Mouse (Mus musculus) forebrain, embryonic 12.5 days (tissue): ENCODE results near the gene Tspan3. TPM values are rescaled to one million over a fixed set of nuclear protein-coding genes. Genes with fewer than 3 reads are reported as not detected.

Source experiments
- ATAC-seq: fragments of 200-750 bp; cut with Nextera tagmentation; 2 replicates; pipeline ENCODE4 v1.8.0; 2017; ENCODE audit warnings: moderate TSS enrichment; ENCODE audit not compliant: low FRiP score
- H3K27ac ChIP-seq: fragments of 300-500 bp; sonication (generic); 2 replicates; pipeline ENCODE4 v1.5.1; 2016; ENCODE audit warnings: mild to moderate bottlenecking
- H3K27me3 ChIP-seq: fragments of 300-500 bp; sonication (generic); 2 replicates; pipeline ENCODE4 v1.6.1; 2016; ENCODE audit warnings: mild to moderate bottlenecking
- H3K36me3 ChIP-seq: fragments of 300-500 bp; sonication (generic); replicated peaks from 2 replicates; pipeline ENCODE4 v1.6.1; 2016; ENCODE audit warnings: mild to moderate bottlenecking
- H3K4me1 ChIP-seq: fragments of 300-500 bp; sonication (generic); 2 replicates; pipeline ENCODE4 v1.6.1; 2016
- H3K4me2 ChIP-seq: fragments of 300-500 bp; sonication (generic); 2 replicates; pipeline ENCODE4 v1.6.1; 2016; ENCODE audit warnings: mild to moderate bottlenecking, moderate library complexity
- H3K4me3 ChIP-seq: fragments of 300-500 bp; sonication (generic); replicated peaks from 2 replicates; pipeline ENCODE4 v1.5.1; 2016; ENCODE audit warnings: mild to moderate bottlenecking
- H3K9ac ChIP-seq: fragments of 300-500 bp; sonication (generic); 2 replicates; pipeline ENCODE4 v1.6.1; 2016; ENCODE audit warnings: mild to moderate bottlenecking
- H3K9me3 ChIP-seq: fragments of 300-500 bp; sonication (generic); 2 replicates; pipeline ENCODE4 v1.6.1; 2016
- WGBS: fragments of 180-500 bp; shearing (Covaris S2); methylation state at CpG from one replicate; pipeline ENCODE4 v1.1.7; 2016; 5-methylcytosine and 5-hydroxymethylcytosine counted together
- polyA plus RNA-seq: library from polyadenylated mRNA; unstranded; fragments of >200 nt; fragmentation: Nextera tagmentation; extraction: Ambion mirVana; gene quantifications from 2 replicates; pipeline ENCODE4 v1.2.1, GENCODE M21; 2016

Tspan3 gene
- polyA plus RNA-seq: 472 and 483 TPM in 2 replicates

DNA sequence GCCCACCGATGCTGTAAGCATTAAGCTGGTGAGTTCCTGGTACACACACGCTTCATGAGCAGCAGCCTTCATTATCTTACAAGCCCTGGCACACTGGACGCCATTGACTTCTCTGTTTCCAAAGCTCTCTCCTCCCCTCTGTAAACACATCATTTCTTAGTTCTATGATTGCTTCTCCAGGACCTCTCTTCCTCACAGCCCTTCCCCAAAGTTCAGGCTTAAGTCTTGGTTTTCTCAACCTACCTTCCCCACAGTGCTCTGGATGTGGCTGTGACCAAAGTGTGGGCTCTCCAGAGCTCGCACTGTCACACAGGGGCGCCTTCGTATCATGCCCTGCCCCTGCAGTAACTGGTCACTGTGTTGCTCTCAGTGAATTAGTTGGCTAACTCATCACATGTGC lies at the start of gene Tspan3:
Gene Tspan3, minus strand, starts transcription at position 101 of the 400 bp plus-strand sequence.
- Histone ChIP-seq H3K9ac (no peak within 1 kb of the TSS), H3K27ac (no peak within 1 kb of the TSS), H3K9me3 (no peaks in the 10 kb centered on the region), H3K4me1 (peaks cover 28% of the 10 kb centered on the region), H3K27me3 (peaks cover 7% of the 10 kb centered on the region; the same call in 1 of the 2 replicates), H3K36me3 (no peaks in the 10 kb centered on the region), H3K4me2 (no peak within 1 kb of the TSS), H3K4me3 (no peak within 1 kb of the TSS)
- 94% methylated on average over 6 of the region's 6 CpGs for WGBS
- ATAC-seq: no peak

DNA sequence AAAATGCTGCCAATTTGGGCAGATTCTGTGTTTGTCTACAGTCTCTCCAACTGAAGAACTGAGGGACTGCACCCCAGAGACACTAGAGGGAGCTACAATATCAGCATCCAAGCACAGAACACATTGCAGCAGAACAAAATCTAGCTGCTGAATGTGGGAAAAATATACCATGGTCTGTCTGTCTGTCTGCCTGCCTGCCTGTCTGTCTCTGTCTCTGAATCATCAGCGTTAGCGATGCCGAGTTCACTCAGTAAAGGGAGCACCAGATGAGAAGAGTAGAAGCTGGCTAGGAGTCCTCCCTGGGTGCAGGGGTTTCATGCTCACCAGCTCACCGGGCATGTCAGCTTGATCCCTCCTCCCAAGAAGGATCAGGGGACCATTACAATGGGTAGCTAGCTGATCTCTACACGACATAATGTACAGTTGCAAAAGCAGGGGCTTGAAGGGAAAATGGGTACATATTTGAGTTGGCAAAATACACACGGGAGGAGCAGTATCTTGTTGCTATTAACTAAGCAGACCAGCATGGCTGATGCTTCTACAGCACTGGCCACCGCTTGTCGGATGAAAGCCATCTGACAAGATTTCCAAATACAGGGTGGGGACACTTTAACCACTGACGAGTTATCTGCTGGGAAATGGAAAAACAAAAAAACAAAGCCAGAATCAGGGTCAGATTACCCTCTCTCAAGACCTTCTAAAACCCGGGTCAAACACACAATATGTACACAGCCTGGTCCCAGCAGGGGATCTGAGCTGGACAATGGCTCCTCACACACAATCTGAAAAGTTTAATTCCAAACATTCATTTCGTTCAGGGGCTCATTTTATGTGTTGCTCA lies 48.4 kb upstream of the Tspan3 start:
- no peak for ATAC-seq
- 9% methylated on average over 11 of the region's 11 CpGs for WGBS
- peak overlapping the region; percentile 49 for H3K9ac ChIP-seq

DNA sequence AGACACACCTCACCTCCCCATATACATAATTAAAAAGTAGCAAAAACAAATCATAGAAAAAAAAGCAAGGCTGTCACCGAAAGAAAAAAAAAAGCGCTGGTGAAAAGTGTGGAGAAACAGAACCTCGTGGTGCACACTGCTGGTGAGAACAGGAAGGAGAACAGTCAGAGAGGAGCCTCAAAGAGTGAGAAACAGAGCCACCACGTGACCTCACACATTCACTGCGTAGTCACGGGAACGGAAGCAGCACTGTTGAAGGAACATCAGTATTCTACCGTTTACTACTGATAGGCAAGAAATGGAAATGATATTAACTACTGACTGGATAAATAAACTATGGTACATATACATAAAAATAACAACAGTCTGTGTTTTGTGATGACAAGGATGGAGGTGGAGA lies 43.5 kb upstream of the Tspan3 start:
- WGBS: 88% methylated on average over 8 of the region's 8 CpGs
- ATAC-seq: no peak

More for the DNA sequence above, 48.4 kb upstream of the Tspan3 start:
- H3K4me2 ChIP-seq: peak overlapping the region; percentile 47
- no peaks in the 10 kb centered on the region for H3K9me3 ChIP-seq
- peaks cover 14% of the 10 kb centered on the region for H3K27me3 ChIP-seq
- peaks cover 10% of the 10 kb centered on the region for H3K4me1 ChIP-seq
- H3K36me3 ChIP-seq: no peaks in the 10 kb centered on the region
- H3K4me3 ChIP-seq: peak overlapping the region; percentile 14; the same call in 1 of the 2 replicates
- no peak overlapping the region for H3K27ac ChIP-seq

DNA sequence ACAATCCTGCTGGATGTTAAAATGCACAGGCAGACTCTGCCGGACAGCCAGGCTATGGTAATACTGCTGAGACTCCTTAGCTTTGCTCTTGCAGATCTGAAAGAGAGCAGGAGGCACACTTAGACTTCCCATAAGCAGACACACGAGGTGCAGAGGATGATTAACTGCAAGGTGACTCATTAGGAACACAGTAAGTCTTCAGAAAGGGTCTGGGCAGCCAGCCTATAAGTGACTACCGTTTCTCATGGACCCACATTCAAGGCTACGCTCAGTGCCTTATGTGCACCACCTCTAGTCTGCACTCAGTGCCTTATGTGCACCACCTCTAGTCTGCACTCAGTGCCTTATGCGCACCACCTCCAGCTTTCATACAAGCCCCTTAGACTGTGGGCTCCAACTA lies 42.2 kb upstream of the Tspan3 start:
- H3K27ac ChIP-seq: no peak overlapping the region
- no peaks in the 10 kb centered on the region for H3K36me3 ChIP-seq
- no peak overlapping the region for H3K4me2 ChIP-seq
- no peaks in the 10 kb centered on the region for H3K4me1 ChIP-seq
- WGBS: 87% methylated on average over 5 of the region's 5 CpGs
- no peak overlapping the region for H3K4me3 ChIP-seq
- no peaks in the 10 kb centered on the region for H3K9me3 ChIP-seq
- ATAC-seq: no peak
- H3K9ac ChIP-seq: no peak overlapping the region
- no peaks in the 10 kb centered on the region for H3K27me3 ChIP-seq

More for the DNA sequence above, 43.5 kb upstream of the Tspan3 start:
- Histone ChIP-seq H3K27me3 (no peaks in the 10 kb centered on the region), H3K36me3 (no peaks in the 10 kb centered on the region), H3K27ac (no peak overlapping the region), H3K9ac (no peak overlapping the region), H3K9me3 (no peaks in the 10 kb centered on the region), H3K4me3 (no peak overlapping the region), H3K4me2 (no peak overlapping the region), H3K4me1 (peaks cover 5% of the 10 kb centered on the region)

DNA sequence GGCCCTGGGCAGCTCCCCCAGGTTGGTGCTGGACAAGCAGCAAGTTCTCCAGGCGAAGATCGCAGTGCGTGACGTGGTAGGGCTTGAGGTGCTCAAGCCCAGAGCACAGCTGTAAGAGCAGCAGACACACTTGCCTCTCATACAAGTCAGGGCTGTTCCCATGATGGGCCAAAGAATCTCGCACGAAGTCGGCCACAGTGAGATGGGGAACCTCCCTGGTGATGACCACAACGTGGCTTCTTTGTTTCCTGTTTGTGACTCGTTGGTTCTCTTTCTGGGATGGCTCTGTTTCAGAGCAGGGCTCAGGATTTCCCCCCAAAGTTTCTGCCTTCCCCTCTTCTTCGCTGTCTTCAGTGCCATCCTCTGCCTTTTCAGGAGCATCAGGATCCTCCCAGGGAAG lies 41.8 kb upstream of the Tspan3 start:
- no peak overlapping the region for H3K4me2 ChIP-seq
- no peak overlapping the region for H3K4me3 ChIP-seq
- no peaks in the 10 kb centered on the region for H3K4me1 ChIP-seq
- no peak for ATAC-seq
- no peak overlapping the region for H3K27ac ChIP-seq
- H3K36me3 ChIP-seq: no peaks in the 10 kb centered on the region
- WGBS: 90% methylated on average over 10 of the region's 10 CpGs
- H3K9me3 ChIP-seq: no peaks in the 10 kb centered on the region
- no peak overlapping the region for H3K9ac ChIP-seq
- no peaks in the 10 kb centered on the region for H3K27me3 ChIP-seq

DNA sequence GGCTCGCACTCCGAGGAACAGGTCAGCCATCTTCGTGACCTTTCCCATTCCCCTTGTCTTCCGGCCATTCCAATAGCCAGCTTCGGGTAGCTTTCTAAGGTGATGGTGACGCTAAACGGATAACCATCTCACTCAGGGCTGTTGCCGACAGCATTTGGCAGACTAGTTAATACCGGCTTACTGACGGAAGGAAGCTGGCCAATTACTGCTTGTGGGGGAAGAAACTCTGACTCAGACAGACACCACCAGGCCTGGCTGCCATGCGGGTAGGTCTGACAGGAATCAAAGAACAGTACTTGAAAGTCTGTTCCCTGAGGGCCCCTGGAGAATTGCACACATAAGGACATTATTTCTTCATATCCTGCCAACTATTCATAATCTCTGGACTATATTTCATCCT lies 40.1 kb upstream of the Tspan3 start:
- Histone ChIP-seq H3K4me2 (no peak overlapping the region), H3K9ac (no peak overlapping the region), H3K4me1 (peaks cover 3% of the 10 kb centered on the region; the same call in 1 of the 2 replicates), H3K4me3 (no peak overlapping the region), H3K27me3 (no peaks in the 10 kb centered on the region), H3K27ac (no peak overlapping the region), H3K9me3 (no peaks in the 10 kb centered on the region), H3K36me3 (no peaks in the 10 kb centered on the region)
- no peak for ATAC-seq
- 89% methylated on average over 11 of the region's 11 CpGs for WGBS

DNA sequence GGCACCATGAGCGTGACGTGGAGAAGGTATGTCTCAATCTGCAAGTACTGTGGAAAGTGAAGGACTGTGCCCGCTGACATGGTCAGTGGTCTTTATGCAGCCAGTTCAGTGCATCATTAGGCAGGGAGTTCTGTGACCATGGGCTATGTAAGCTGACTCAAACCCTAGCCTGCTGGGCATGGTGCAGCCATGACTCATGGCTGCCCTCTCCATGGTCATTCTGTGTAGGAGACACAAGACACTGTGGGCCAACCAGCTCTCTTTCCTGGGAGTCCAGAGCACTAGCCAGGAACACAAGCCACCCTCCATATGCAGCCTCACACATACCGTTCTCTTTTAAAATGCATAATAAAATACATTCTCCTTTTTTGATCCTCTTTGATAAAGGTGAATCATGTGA lies 39.0 kb upstream of the Tspan3 start:
- ATAC-seq: no peak
- peaks cover 8% of the 10 kb centered on the region; the same call in 1 of the 2 replicates for H3K27me3 ChIP-seq
- peaks cover 3% of the 10 kb centered on the region; the same call in 1 of the 2 replicates for H3K4me1 ChIP-seq
- WGBS: 90% methylated on average over 4 of the region's 4 CpGs
- no peak overlapping the region for H3K4me3 ChIP-seq
- H3K9me3 ChIP-seq: no peaks in the 10 kb centered on the region
- no peaks in the 10 kb centered on the region for H3K36me3 ChIP-seq
- no peak overlapping the region for H3K4me2 ChIP-seq
- no peak overlapping the region for H3K9ac ChIP-seq
- no peak overlapping the region for H3K27ac ChIP-seq

DNA sequence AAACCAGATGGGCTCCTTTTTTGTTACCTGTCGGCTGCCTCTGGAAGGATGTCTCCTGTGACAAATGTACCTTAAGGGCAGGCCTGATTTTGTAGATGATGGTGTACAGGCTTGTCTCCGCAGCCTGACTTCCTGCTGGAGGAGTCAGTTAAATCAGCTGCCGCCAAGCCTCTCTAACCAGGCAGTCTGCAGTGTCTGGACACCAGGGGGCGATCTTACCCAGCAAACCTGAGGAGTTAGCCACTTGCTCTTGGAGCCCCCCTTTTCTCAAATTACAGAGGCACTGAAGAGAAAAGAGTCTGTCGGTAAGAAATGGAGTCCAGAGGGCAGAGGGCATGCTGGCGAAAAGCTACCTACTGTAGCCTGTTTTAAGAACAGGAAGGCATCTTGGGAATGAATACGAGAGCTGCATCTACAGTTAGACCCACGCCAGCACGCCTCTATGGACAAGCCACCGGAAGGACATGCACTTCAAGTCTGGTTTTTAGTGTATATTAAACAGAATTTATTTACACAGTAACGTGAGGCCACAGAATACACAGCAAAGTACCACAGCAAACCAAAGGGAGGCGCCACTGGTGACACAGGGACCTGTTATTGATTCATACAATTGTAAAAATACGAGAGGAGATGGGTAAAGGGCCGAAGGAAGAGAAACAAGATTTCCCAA lies 35.5 kb upstream of the Tspan3 start:
- no peak overlapping the region for H3K4me2 ChIP-seq

DNA sequence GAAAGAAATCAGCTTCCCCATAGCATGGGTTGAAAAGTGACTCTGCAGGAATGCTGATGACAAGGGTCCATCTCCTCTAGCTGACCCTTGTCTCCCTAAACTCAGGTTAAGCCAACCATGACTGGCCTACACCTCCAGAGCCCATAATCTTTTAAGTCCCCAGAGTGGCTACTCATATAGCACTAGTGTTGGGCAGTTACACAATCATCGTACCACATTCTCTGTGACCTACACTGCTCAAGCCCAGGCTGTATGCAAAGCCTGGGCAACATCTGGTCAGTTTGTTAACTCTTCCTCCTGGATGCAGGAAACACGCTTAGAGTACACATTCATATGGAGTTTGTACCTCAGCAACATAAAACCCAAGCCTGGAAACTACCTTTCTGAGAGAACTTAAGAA lies 34.9 kb upstream of the Tspan3 start:
- Histone ChIP-seq H3K27ac (no peak overlapping the region), H3K9me3 (no peaks in the 10 kb centered on the region), H3K27me3 (peaks cover 19% of the 10 kb centered on the region), H3K4me1 (peaks cover 5% of the 10 kb centered on the region), H3K36me3 (no peaks in the 10 kb centered on the region), H3K4me2 (no peak overlapping the region), H3K4me3 (no peak overlapping the region), H3K9ac (no peak overlapping the region)
- WGBS: 63% methylated on average over 2 of the region's 2 CpGs
- ATAC-seq: no peak

More for the DNA sequence above, 35.5 kb upstream of the Tspan3 start:
- H3K27ac ChIP-seq: no peak overlapping the region
- H3K27me3 ChIP-seq: peaks cover 19% of the 10 kb centered on the region
- no peaks in the 10 kb centered on the region for H3K9me3 ChIP-seq
- H3K36me3 ChIP-seq: no peaks in the 10 kb centered on the region
- no peak; the same call in 1 of the 2 replicates for ATAC-seq
- H3K4me3 ChIP-seq: no peak overlapping the region
- WGBS: 39% methylated on average over 14 of the region's 14 CpGs
- H3K4me1 ChIP-seq: peaks cover 3% of the 10 kb centered on the region; the same call in 1 of the 2 replicates
- no peak overlapping the region for H3K9ac ChIP-seq

DNA sequence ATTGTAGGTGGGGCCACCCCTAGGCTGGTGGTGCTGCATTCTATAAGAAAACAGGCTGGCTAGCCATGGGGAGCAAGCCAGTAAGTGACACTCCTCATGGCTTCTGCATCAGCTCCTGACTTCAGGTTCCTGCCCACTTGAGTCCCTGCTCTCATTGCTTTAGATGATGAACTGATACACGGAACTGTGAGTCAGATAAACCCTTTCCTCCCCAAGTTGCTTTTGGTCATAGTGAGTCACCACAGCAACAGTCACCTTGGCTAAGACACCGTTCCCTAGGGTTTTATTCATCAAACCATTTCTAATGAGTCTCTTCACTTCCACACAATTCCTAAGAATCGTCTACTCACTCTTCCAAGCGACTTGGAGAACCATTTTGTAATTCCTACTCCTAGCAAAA lies 31.6 kb upstream of the Tspan3 start:
- no peak overlapping the region for H3K9ac ChIP-seq
- no peak overlapping the region for H3K27ac ChIP-seq
- peaks cover 14% of the 10 kb centered on the region for H3K4me1 ChIP-seq
- peaks cover 42% of the 10 kb centered on the region for H3K27me3 ChIP-seq
- H3K9me3 ChIP-seq: no peaks in the 10 kb centered on the region
- no peaks in the 10 kb centered on the region for H3K36me3 ChIP-seq
- H3K4me3 ChIP-seq: no peak overlapping the region
- 85% methylated on average over 4 of the region's 4 CpGs for WGBS
- ATAC-seq: no peak
- no peak overlapping the region for H3K4me2 ChIP-seq

DNA sequence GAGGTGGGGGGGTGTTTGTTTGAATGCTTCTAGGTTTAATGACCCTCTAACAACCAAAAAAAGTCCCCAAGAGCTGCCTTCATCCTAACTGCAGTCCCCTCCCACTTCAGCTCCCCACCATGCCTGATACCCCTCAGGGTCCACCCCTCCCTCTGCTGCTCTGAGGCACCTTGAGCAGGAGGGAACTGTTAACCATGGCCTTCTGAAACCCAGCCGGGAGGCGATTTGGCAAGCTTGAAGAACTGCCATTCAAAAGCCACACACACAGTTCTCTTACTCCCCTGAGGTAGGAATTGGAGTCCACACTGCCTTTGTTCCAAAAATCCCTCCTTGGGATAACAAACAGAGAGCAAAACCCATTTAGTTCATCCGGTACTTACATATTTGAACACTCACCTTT lies 29.9 kb upstream of the Tspan3 start:
- peaks cover 17% of the 10 kb centered on the region for H3K4me1 ChIP-seq
- H3K4me3 ChIP-seq: no peak overlapping the region
- no peak for ATAC-seq
- no peaks in the 10 kb centered on the region for H3K36me3 ChIP-seq
- no peak overlapping the region for H3K27ac ChIP-seq
- no peak overlapping the region for H3K4me2 ChIP-seq
- WGBS: 38% methylated on average over 3 of the region's 3 CpGs
- H3K9ac ChIP-seq: no peak overlapping the region
- no peaks in the 10 kb centered on the region for H3K9me3 ChIP-seq
- peaks cover 42% of the 10 kb centered on the region for H3K27me3 ChIP-seq

DNA sequence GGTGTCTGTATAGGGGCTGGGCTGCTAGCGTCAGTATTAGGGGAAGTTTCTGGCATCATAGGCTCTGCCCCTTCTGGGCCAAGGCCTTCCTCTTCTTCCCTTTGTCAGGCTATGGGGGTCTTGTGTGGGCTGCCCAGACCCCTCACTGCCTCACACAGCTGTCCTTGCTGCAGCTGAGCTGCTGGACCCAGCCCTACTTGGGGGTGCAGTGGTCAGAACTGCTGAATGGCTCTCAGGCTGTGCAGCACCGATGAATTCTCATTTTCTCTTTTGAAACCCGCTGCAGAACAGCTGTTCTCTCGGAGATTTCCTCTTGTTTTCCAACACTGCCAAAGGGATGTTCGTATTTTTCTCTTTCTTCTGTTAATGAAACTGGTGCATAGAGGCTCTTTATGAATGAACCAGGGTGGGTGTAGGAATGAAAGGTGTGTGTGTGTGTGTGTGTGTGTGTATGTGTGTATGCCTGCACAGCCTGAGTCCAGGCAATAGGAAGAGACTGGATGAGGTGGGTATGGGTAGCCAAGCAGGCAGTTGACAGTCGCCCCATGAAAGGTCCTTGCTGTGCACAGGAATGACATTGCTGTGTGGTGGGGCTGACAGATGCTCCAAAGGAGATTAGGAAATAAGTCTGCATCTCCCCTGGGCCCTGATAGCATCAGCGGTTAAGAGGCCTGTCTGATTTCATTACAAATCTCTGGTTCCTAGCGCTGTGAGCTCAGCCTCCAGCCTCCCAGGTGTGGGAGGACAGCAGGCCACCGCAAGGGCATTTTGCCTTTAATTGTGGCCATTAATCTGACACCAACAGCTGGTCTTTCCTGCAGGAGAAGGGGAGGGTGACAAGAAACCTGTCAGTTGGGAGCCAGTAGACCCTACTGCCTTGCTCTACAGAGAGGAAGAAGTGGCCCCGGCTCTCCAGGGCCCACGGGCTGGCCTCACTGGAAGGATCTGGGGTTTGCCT lies 26.5 kb upstream of the Tspan3 start:
- Histone ChIP-seq H3K4me3 (no peak overlapping the region), H3K4me1 (peaks cover 17% of the 10 kb centered on the region), H3K36me3 (no peaks in the 10 kb centered on the region), H3K9me3 (no peaks in the 10 kb centered on the region), H3K4me2 (no peak overlapping the region), H3K27me3 (peaks cover 23% of the 10 kb centered on the region), H3K27ac (no peak overlapping the region), H3K9ac (no peak overlapping the region)
- ATAC-seq: no peak
- 68% methylated on average over 11 of the region's 11 CpGs for WGBS
